In the genomic region with DNA sequence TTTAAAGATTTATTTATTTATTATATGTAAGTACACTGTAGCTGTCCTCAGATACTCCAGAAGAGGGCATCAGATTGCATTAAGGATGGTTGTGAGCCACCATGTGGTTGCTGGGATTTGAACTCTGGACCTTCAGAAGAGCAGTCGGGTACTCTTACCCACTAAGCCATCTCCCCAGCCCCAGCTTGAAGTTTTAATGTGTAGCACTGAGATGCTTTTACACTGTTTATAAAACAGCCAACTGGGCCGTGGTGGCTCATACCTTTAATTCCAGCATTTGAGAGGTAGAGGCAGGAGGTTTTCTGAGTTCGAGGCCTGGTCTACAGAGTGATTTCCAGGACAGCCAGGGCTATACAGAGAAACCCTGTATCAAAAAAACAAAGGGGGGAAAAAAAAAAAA, we compare ENCODE assay signal across 1 mouse cellular context. TPM values are rescaled to one million over a fixed set of nuclear protein-coding genes. Genes with fewer than 3 reads are reported as not detected.
"Had no signal": no experiment of that assay in that cellular context is flagged by ENCODE, and none has a peak within 500 bp of the region (broad histone marks: within the 10 kb centered on the region; RNA-seq: fewer than 3 reads in every experiment).

No protein-coding gene starts in this region.

RNA-seq across cellular contexts. Expression of gene Zfp786, which starts 27.1 kb away (rescaled TPM):
- total RNA-seq: neutrophil, adult 5-6 weeks had no signal
